Mouse (Mus musculus) embryonic fibroblast, embryonic 13.5 days (primary cell): Measurements from ENCODE around the gene Ces2b. TPM values are rescaled to one million over a fixed set of nuclear protein-coding genes. Genes with fewer than 3 reads are reported as not detected.

ENCODE experiments used
- H3K27ac ChIP-seq: 2 replicates; pipeline ENCODE4 v1.5.1; 2012; ENCODE audit warnings: low read length, control low read depth, inconsistent platforms; ENCODE audit not compliant: insufficient read depth
- H3K4me1 ChIP-seq: 2 replicates; pipeline ENCODE4 v1.6.1; 2011; ENCODE audit warnings: low read length; ENCODE audit not compliant: control insufficient read depth, insufficient read depth
- H3K4me3 ChIP-seq: 2 replicates; pipeline ENCODE4 v1.5.1; 2011; ENCODE audit warnings: mild to moderate bottlenecking, control low read depth, low read length; ENCODE audit not compliant: insufficient read depth
- CTCF ChIP-seq: IDR thresholded peaks from 2 replicates; pipeline ENCODE4 v1.5.1; 2011; ENCODE audit warnings: mild to moderate bottlenecking, control low read depth, low read length, moderate library complexity, borderline replicate concordance; ENCODE audit not compliant: insufficient read depth
- POLR2A ChIP-seq: IDR thresholded peaks from 2 replicates; pipeline ENCODE4 v1.6.1; 2011; ENCODE audit warnings: low read depth, mild to moderate bottlenecking, control low read depth, low read length, moderate library complexity
- polyA plus RNA-seq: library from polyadenylated mRNA; stranded (reverse); fragments of >200 nt; gene quantifications from 2 replicates; pipeline ENCODE4 v1.2.4, GENCODE M21; 2011; ENCODE audit warnings: low read depth; ENCODE audit not compliant: missing spikeins, insufficient read length

The Ces2b gene
- not detected in 2 replicates for polyA plus RNA-seq

DNA sequence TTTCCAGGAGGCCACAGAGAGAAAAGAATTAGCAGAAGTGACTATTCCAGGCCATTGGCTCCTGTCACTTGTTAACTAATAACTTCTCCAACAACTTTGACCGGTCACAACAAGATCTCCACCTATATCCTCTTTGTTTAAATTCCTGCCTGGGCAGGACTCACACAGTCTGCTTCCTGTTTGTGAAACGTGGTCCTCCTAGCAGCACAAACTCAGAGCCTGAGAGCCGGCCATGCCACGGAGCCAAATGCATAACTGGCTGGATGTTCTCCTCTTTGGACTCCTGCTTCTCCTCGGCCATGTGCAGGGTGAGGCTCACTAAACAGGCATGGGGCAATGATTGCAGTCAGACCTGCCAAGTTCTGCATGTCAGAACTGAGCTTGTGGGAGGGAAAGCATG is at the start of gene Ces2b:
TSS of gene Ces2b (plus strand) at position 133 of the 400 bp plus-strand sequence.
- Histone ChIP-seq H3K4me1 (no peaks in the 10 kb centered on the region), H3K27ac (no peak within 1 kb of the TSS), H3K4me3 (no peak within 1 kb of the TSS)
- TF ChIP-seq POLR2A, result no peak
- no peak for TF ChIP-seq CTCF

DNA sequence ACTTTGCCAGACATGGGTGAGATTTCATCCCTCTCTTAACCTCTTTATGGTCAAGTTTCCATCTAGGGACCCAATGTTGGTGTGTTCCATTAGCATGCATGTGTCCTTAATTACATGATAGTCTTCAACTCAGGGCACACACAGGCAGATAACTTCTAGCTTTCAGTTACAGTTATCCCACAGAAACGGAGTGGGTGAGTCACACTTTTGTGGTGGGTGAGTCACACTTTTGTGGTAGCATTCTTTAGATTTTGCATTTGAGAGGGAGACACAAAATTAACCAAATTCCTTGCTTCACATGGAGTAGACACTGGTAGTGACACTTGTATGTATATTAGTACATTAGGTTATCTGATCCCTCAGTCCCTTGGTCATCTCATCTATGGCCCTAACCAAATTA is 44.3 kb upstream of the Ces2b start:
- TF ChIP-seq CTCF (no peak), POLR2A (no peak)
- Histone ChIP-seq H3K4me3 (no peak overlapping the region), H3K27ac (0 out of 2 replicates have a peak overlapping the region, but pooled peaks have one; percentile 13), H3K4me1 (peaks cover 8% of the 10 kb centered on the region; the same call in 1 of the 2 replicates)

DNA sequence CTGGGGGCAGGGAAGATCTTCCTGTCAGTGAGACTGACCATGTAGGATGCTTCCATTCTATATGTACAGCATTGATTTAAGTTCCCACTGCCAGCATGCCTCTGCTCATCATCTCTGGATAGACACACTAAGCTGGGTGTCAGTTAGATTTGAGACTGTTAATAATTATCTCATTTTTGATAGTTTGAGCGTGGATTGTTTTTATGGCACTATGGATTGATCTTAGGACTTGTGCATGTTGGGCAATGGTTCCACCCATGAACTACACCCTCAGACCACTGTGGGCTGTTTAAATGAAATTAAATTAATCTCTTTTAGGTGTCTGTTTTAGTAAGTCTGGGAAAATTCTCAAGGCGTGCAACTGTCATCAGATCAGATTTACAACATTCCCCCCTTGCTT is 42.4 kb upstream of the Ces2b start:
- Histone ChIP-seq H3K27ac (no peak overlapping the region), H3K4me3 (no peak overlapping the region), H3K4me1 (peaks cover 8% of the 10 kb centered on the region; the same call in 1 of the 2 replicates)
- no peak for TF ChIP-seq POLR2A
- TF ChIP-seq CTCF, result no peak

DNA sequence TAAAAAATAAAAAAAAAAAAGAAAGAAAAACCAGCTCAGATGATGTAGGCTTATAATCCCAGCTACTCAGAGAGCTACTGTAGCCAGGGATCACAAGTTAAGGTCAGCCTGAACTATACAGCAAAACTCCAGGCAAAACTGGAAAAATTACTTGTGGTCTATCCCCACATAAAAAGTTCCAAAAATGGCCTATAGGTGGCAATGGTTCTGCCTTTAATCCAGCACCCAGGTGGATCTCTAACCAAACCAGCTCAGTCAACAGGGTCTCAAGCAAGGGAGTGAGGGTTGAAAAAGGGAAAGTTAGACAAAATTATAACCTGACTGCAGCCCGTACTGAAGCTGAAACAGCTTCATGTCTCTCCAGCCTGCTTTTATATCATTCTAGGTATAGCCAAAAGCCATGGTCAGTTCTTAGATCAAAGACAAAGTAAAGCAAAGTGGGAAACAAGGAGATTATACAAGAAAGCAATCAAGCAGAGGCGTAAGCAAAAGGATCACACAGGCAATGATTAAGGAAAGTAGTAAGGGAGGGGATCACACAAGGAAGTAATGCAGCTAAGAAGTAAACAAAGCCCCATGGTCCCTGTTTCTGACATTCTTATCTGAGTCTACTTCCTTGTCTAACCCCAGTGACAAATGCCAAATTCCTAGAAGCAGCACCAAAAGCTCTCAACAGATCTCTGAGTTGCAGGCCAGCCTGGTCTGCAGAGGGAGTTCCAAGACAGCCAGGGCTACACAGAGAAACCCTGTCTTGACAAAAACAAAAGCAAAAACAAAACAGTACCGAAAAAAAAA is 41.3 kb upstream of the Ces2b start:
- TF ChIP-seq CTCF (no peak), POLR2A (no peak)
- Histone ChIP-seq H3K27ac (no peak overlapping the region), H3K4me3 (no peak overlapping the region), H3K4me1 (peaks cover 8% of the 10 kb centered on the region; the same call in 1 of the 2 replicates)

DNA sequence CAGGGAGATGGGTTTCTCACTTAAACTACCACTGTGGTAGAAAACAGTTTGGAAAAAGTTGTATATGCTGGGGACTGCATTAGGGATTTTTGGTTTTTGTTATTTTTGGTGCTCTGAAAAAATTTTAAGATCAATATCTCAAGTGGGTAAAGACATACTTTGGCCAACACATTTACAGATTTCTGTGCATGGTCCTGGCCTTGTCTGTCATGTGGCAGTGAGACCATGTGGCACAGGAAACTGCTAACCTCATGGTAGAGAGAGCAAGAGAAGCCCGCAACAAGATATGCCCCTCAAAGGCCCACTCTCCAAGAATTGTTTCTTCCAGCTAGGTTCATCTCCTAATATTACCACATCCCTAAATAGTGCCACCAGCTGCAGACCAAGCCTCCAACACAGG is 32.0 kb upstream of the Ces2b start:
- H3K4me1 ChIP-seq, result no peaks in the 10 kb centered on the region
- no peak for TF ChIP-seq CTCF
- no peak for TF ChIP-seq POLR2A
- H3K27ac ChIP-seq, result no peak overlapping the region
- H3K4me3 ChIP-seq, result no peak overlapping the region

DNA sequence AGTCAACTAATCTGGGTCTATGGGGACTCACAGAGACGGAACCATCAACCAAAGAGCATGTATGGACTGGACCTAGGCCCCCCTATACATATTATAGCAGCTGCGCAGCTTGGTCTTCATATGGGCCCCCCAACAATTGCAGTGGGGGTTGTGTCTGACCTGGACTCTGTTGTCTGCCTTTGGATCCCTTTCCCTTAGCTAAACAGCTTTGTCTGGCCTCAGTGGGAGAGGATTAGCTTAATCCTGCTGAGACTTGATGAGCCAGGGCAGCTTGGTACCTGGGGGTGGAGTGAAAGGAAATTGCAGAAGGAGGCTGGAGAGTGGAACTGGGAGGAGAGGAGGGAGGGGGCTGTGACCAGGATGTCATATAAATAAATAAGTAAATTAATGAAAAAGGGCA is 25.2 kb upstream of the Ces2b start:
- TF ChIP-seq CTCF, result no peak
- TF ChIP-seq POLR2A, result no peak
- Histone ChIP-seq H3K27ac (no peak overlapping the region), H3K4me1 (no peaks in the 10 kb centered on the region), H3K4me3 (no peak overlapping the region)

DNA sequence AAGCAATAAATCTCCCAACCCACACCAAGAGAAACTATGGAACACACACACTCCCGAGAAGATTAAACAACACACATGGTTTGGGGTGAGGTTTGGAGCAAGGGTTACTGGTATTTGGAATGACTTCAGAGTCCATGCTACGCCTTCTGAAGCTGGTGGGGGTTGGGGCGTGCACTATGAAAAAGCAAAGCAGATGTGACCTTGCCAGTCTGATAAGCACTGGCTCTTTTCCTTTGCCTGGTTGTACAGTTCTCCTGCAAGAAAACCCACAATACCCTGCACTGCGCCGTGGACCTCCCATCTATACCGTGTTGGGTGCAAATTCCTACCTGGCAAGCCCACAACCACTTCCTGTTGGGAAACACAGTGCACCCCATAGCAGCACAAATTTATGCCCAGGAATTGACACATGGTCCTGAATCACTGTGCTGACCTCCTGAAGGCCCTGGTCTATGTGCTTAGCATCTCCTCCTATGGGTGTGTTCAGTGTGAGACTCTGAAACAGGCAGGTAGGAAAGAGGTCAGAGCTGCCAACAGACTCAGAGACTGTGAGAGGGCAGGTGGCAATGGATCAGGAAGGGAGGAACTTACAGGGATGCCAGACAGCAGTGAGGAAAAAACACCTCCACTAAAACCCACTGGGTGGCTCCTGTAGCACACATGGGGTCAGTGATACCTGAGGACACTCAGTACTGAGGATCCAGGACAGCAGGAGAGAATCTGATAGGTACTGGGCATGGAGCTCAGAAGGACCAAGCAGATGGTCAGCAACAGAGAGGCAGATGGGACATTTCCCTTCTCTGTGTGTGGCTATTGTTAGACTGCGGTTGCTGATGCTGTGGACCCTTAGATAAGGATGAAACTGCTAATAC is 22.6 kb upstream of the Ces2b start:
- no peak for TF ChIP-seq CTCF
- TF ChIP-seq POLR2A, result no peak
- H3K27ac ChIP-seq, result no peak overlapping the region
- H3K4me1 ChIP-seq, result no peaks in the 10 kb centered on the region

DNA sequence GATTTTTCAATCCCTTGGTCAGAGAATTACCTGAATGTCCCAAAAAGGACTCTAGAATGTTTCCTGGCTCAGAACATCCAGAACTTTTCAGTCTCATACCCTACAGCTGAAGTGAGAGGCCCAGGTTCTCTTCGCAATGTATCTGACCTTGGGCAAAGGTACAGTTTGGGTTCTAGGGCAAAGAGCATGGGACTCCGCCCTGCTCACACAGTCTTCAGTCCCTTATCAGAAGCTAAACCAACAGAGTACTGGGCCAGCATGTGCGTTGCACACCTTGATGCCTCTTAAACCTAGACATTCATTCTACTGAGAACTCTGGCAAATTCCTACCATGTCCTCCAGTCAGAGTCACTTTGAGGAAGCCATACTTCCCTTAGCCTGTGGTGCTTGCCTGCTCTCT is 21.9 kb upstream of the Ces2b start:
- TF ChIP-seq CTCF (no peak), POLR2A (no peak)
- H3K4me3 ChIP-seq, result no peak overlapping the region
- H3K4me1 ChIP-seq, result no peaks in the 10 kb centered on the region
- no peak overlapping the region for H3K27ac ChIP-seq

More for the DNA sequence above, 22.6 kb upstream of the Ces2b start:
- H3K4me3 ChIP-seq, result no peak overlapping the region

DNA sequence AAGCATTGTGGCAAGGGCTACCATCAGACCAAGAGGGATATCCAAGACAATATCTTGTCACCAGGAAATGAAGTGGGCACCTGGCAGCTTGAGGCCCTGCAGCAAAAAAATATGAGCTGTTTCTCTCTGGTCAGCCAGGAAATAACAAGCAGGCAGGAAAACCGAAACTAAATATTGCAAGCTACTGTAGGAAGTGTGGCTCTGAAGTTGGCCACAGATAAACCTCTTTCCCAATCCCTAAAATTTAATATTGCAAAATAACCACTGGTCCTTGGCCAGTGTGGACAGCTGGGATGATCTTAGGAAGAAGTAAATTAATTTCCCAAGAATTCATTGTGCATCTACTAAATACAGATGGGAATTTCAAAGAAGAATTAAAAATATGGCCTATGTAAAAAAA is 4.5 kb upstream of the Ces2b start:
- Histone ChIP-seq H3K4me3 (no peak overlapping the region), H3K27ac (no peak overlapping the region), H3K4me1 (no peaks in the 10 kb centered on the region)
- TF ChIP-seq CTCF, result no peak
- no peak for TF ChIP-seq POLR2A
